Mouse (Mus musculus): Measurements from ENCODE around the gene Wdr90.
"Not testable (repeated sequence)": the region's sequence is repeated elsewhere in the genome, so short reads cannot be mapped to it uniquely, and the experiment has no call there.

The Wdr90 gene

DNA sequence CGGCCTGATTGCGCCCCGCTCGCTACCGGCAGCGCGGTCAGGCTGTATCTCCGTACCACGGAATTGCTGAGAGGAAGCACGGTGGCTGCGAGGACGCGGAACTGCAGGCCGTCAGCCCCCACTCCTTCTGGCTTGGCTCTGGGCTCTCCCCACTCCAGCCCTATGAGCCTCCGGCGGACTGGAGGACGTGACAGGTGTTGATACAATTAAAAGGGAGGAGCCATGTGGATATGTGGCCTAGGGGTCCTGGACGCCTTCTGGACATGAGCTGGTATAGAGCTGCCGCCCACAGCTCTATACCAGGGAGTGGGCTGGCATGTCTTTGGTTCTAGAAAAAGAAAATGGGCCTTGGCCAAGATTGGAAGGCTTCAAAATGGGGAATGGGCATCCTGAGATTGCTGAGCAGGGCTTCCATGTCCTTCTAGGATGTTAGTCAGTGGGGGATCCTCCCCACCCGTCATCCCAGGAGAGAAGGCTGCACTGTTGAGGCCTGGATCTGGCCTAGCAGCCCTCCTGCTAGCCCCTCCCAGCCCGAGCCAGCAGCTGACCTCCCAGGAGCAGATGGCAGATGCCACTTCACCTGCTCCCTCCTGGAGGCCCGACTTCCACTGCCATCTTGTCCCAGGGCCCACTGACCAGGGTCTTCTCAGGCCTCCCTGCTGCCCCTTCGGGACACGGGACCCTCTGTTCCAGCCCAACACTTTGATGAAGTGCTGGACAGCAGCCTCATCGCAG is 51.5 kb downstream of the Wdr90 start:
- in situ Hi-C loops (cut with MboI, MseI): no loop called here

DNA sequence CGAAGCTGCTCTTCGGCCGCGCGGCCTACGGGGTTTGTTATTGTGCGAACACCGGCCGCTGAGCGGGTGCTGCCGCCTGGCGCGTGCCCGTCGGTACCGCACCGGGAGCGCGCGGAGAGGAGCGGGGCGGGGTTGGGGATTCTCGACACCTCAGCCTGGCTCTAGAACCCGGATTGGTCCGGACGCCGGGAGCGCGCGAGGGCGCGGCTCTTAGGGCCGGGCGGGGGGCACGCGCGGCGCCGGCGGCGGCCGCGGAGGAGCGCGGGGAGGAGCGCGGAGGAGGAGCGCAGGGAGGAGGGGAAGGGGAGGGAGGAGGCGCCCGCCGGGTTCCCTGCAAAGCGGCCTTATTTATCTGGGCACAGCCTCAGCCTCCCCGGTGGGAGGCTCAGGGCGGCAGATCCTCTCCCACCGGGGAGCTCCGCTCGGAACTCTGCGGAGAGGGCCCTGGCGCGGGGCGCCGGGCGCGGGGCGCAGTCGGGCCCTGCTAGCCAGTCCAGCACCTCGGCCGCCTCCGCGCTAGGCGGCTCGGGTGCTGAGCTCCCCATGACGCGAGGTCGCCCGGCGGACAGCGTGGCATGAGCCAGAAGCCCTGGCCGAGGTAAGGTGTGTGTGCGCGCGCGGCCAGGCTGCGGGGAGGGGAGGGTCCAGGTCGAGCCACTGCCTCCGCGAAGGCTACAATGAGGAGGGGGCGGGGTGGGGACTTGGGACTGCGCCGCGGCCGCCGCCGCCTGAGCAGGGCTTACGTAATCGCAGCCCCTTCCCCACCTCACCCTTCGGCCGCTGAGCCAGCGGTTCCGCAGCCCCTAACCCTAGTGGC is 52.3 kb downstream of the Wdr90 start, which contains the start of gene Fbxl16:
TSS of gene Fbxl16 (plus strand) at position 297 of the 817 bp plus-strand sequence.
- in situ Hi-C loops (cut with MboI, MseI): no loop called here

DNA sequence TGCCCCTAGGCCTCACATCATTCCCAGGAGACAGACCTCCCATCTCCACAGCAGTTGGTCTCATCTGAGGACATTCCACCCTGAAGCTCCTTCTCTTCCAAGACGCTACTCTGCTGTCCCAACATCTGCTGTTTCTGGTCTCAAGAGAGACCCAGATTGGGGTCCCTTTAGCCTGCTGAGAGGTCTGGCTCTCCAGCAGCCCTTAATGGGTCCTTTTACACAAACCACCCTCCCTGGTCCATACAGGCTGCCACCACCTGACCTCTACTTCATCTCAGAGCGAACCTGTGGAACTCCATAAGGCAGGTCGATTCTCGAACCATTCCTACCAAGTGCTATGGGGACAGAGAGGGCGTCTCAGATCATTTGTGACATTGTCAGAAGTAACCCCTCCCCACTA is 53.3 kb downstream of the Wdr90 start:
- in situ Hi-C loops (cut with MboI, MseI): no loop called here

DNA sequence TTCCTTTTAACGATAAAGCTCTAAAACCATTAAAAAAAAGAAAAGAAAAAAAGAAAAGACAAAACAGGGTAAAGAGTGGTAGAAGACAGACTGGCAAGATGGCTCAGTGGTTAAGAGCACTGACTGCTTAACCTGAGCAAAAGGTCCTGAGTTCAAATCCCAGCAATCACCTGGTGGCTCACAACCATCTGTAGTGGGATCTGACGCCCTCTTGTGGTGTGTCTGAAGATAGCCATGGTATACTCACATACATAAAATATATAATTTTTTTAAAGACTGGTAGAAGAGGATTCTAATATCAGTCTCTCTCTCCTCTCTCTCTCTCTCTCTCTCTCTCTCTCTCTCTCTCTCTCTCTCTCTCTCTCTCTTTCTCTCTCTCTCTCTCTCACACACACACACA is 53.8 kb downstream of the Wdr90 start:
- in situ Hi-C loops (cut with MboI, MseI): not testable (repeated sequence)

DNA sequence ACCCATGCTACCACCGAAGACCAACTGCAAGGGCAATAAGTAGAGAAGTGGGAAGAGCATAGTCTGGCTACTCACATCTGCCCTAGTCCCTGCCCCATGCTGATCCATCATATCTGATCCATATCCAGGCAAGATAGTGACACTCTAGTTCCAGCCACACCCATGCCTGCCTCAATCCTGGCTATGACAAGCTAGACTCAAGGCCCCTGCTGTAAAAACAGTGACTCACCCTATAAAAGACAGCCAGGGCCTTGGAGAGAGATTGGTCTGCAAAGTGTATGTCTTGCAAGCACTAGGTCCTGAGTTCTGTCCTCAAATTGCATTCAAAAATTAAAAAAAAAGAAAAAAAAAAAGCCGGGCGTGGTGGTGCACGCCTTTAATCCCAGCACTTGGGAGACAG is 54.8 kb downstream of the Wdr90 start:
- in situ Hi-C loops (cut with MboI, MseI): no loop called here

DNA sequence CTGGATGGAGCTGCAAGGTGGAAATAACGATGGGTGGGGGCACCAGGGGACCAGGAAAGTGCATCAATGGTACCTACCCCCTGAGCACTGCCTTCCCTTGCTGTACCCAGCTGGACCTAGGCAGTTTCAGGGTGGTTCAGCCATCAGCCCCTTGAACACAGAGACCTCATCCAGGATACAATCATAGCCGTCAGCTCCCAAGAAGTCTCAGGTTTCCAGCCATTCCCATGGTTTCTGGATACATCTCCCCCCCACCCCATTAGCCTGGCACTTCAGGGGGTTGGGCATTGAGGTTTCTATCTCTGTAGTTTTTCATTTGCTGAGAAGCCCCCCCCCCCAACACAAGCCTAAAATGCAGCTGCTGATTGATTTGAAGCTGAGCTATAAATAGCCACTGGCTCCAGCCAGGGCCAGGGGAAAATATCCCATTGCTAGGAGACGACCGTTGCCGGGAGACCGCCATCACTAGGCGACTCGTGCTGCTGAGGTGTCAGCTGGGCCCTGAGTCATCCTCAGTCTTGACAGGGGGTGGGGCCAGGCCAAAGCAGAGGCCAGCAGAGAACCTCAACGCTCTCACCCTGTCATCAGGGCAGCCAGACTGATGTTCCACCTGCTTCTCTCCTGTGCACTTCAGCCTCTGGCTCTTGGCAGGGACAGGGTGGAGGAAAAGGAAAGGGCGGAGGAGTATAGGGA is 58.3 kb downstream of the Wdr90 start:
- in situ Hi-C loops (cut with MboI, MseI): loop anchor here (5.0 kb wide), 1 partner anchor 66 kb away; the partner anchor contains the start of gene Mslnl

DNA sequence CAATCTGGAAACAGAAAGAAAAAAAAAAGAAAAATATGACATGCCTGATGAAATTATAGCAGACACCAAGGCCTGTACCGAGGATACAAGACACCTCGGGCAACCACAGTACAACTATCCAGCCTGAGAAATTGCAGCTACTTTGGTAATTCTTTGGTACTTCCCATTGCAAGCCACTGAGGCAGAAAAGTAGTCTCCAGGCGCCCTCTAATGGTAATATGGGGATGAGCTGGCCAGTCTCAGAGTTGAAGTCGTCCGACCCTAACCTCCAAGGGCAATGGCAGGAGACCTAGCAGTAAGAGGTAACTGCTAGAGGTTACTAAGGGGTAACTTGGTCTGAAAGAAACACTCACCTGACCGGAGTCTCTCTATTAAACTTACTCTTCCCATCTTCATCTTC is 60.3 kb downstream of the Wdr90 start:
- in situ Hi-C loops (cut with MboI, MseI): loop anchor here (5.0 kb wide), 1 partner anchor 64 kb away; the partner anchor contains the start of gene Mslnl

DNA sequence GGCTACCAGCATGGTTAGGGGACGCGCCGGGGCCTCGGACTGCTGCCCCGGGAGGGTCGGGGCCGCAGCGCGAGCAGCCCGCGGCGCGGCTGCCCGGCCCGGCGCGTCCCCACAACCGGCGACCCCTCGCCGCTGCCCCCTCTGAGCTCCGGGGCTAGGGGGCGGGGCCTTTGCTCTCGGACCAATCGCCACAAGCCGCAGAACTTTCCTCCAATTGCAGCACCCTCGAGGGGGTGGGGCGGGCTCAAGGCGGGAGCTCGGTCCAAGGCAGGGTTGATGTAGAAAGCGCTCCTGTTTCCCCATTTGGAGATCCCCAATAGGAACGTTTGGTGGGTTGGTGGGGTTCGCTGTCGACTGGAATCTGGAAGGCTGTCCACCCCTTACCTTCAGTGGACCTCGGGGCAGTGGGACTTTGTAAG is 64.3 kb downstream of the Wdr90 start, which contains the start of gene Metrn:
TSS of gene Metrn (minus strand) at position 186 of the 419 bp plus-strand sequence.
- in situ Hi-C loops (cut with MboI, MseI): no loop called here

DNA sequence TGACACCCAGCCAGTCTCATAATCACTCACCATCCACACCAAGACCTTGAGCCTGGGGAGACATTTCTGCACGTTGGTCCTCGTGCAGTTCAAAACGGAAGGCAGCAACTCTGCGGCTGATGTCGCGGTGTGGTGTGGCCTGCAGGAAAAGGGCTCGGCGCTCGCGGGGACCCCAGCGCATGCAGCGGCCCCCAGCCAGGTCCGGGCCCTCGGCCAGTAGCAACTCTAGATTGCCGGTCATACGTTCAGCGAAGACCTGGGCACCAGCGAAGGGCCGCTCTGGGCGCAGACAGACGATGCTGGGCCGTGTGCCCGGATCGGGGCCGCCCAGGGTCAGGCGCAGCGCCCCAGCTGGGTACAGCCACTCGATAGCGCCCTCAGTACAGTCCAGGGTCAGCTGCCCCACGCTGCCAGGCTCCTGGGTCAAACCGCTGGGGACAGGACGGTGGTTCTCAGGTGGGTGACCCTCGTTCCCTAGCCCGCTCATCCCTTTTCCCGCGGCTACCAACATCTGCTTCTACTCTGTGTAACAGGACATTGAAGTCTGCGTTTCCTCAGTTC is 65.0 kb downstream of the Wdr90 start:
- in situ Hi-C loops (cut with MboI, MseI): no loop called here

DNA sequence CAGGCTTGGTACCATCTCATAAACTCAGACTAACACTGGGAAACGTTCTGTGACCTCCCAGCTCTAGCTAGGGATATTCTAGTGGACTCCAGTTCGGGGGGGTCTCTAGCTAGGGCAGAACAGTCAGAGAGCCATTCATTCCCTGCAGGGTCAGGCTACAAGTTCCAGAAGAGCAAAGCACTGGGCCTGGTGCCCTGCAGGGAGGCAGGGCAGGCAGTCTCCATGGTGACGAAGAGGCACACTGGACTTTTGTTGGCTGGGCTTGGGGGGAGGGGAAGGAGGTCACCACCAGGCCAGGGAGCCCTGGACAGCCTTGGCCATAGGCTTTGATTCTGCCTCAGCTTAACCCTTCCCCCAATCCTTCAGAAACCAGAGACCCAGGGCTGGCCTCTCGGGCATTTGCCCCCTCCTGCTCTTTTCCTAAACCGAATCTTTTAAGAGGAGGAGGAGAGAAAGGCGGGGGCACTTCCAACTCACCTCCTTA is 65.7 kb downstream of the Wdr90 start, which contains the start of gene AC134908.4:
TSS of gene AC134908.4 (minus strand) at position 51 of the 484 bp plus-strand sequence.
- in situ Hi-C loops (cut with MboI, MseI): no loop called here

DNA sequence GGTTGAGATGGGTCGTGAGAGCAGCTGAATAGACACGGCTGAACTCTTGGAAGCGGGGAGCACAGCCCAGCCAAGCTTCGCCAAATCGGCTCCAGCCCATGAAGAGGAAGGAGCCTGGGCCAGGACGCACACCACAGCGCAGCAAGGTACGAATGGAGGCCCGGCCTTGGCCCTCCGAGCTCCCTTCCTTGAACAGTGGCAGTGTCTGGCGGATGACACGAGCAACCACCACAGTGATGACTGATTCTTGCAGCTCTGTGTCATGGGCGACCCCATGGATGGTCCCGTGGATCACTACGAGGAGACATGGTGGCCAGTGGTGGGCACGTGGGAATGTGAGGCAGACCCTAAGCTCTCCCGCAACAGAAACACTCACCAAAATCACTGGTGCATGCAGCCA is 66.3 kb downstream of the Wdr90 start:
- in situ Hi-C loops (cut with MboI, MseI): no loop called here
